Mouse (Mus musculus): ENCODE results near the gene Fmnl1.

DNA sequence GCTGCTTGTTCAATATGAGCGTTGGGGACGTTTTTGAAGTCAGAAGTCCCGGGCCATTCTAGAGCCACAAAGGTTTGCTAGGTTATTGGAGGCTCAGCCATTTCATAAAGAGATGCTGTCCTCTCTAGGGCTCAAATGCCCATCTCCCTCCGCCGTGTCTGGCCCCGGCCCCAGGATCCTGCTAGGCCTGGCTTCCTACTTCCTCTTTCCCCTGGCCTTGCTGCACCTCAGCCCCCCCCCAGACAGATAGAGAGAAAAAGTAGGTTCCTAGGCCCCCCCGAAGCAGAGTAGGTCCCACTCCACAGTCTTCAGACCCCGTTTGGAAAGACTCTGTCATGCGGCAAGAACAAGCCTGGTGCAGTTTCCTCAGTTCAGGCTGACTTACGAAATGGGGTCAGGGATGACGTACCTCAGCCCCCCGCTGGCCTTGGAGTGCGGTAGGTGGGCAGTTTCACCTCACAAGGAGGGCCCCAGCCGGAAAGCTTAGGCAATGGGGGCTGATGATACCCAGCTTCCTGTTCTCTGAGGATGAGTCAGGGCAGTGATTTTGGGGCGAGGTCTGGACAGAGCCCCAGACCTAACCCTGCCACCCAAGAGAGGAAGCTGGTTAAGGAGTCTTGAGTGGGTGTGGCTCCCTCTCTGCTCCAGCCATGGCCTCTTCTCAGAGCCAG lies 7.0 kb downstream of the Fmnl1 start:
- no peak for TF ChIP-seq CTCF (IDR thresholded peaks at IDR 0.05)
- no peak for TF ChIP-seq POLR2A (IDR thresholded peaks at IDR 0.05; ENCODE audit: insufficient read depth, low read depth, low read length)
